Mouse (Mus musculus): ENCODE measurements around the gene Slx4ip.
A peak's percentile ranks its signal among the peaks of the same experiment; 100 is the strongest.
"Not testable (repeated sequence)": the region's sequence is repeated elsewhere in the genome, so short reads cannot be mapped to it uniquely, and the experiment has no call there.

Slx4ip gene

DNA sequence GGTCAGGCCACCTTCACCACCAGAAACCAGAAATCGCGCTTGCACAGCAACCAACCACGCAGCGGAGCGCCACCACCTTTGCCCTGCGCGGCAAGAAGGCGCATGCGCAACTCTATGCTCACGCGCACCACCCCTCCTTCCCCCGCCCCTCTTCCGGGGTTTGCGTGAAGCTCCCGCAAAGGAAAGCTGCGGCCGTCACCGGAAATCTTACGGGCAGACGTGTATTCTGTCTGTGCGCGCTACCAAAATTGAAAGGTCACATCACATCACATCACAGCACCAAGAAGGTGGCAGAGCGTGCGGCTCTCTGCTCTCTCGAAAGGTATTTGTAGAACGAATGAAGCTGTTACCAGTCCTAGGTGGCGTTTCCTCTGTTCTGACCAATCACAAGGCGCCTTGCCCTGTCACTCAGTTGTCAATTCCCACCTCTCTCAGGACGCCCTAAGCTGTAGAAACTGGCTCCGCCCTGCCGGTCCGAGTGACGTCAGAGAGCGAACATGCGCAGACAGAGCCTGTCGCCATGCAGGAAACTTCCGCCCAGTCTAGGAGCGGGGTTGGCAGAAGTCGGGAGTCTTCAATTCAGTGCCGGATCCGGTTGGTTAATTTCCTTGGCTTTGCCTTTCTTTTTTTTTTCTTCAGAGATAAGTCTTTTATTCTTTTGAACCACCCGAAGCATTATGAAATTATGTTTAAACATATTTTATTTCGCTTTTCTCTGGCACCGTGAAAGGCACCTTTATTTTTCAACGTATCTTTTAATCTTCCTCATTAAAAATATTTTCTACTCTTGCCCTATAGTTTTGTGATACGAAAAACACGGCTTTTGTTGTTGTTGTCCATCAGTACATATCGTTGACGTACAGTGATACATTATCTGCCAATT is at the start of gene Slx4ip, which contains the start of the genes AL731706.1 and Mkks:
Slx4ip (plus strand) TSS at position 151 of the 883 bp plus-strand sequence.
AL731706.1 (minus strand) TSS at position 322 of the 883 bp plus-strand sequence.
Mkks (minus strand) TSS at position 322 of the 883 bp plus-strand sequence.
- peak; percentile 100 for DNase-seq (ENCODE audit: low spot score)

DNA sequence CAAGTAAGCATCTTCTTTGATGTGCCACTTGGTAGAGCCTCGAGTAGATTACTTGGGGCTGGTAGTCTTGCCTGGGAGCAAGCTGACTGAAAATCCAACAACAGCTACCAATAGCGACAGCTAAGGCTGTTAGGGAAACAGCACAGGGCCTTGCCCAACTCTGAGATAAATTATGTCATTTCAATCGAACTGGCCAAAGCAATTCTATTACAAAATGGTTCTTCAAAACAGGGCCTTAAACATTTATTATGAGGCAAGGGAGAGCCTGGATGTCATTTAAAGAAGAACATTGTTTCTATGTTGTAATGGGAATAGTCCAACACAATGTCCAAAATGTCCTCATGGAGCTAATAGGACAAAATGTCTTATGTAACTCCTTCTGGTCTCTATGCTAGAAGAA is 40.7 kb upstream of the Slx4ip start:
- no peak for DNase-seq (ENCODE audit: low spot score)

DNA sequence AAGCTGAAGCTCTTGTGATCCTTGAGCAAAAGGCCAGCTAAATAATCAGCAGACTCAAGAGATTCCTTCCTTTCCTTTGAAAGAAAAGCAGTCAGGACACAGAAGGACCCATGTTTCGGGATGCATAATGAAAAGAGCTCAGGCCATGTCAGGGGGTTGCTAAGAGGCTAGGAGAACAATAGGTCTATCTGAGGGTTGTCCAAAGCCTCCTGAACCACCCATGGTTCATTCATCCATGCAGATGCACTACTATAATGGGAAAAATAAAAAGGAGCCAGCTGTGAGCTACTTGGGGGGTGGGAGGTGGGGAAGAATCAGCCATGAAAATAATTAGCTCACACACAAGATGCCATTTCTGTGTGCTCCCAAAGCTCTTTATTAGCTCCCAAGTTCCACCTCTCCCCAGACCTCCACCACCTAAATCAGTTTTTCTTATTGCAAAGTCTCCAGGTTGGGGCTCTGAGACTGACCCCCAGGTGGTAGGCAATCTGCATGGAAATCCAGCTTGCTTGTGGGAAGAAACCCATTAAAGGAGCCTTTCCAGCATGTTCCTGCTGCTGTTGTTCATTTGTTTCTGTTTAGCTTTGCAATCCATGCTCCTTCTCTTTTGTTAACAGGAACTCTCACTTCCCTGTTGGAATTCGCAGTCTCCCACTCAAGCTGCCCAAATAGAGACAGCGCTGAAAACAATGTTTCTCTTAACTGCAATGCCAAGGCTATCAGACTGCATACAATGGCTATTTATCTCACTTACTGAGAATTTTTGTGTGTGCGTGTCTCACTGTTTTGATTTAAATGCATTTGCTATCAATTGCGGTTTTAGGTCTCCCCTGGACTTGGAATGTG is 36.3 kb upstream of the Slx4ip start:
- DNase-seq (ENCODE audit: low spot score), result no peak

DNA sequence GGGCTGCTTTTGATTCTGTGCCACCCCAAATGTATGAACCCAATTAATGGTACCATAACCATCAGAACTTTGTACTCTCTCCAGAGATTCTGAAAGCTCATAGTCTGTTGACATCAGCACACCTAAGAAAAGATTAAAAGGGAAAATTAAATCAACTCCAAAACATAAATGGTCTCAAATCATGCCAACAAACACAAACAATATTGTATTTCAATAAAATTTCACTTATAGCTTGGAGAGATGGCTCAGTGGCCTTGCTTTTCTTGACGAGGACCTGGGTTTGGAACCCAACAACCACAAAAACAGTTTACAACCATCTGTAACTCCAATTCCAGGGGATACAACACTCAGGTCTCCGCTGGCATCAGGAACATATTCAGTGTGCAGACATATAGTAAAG is 5.4 kb upstream of the Slx4ip start, which contains the start of gene AL731706.2:
AL731706.2 (minus strand) TSS at position 101 of the 400 bp plus-strand sequence.
- DNase-seq (ENCODE audit: low spot score), result no peak

DNA sequence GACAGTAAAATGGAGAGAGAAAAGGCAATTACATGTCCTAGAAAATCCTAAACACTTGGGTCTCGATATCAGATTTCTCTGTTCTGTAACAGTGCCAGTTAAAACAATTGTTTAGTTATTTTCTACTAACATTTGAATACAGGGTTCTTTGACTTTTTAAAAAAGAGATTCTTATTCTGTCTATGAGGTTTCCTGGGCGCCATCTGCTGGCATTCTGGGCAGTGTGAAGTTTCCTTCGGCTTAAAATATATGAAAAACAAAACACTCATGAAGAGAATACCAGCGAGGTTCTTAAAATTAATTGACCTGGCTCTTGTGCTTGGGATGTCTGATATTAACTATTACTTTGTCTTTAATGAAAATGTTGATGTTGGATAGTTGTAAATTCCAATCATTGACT is 4.2 kb upstream of the Slx4ip start:
- DNase-seq (ENCODE audit: low spot score), result peak; percentile 58

DNA sequence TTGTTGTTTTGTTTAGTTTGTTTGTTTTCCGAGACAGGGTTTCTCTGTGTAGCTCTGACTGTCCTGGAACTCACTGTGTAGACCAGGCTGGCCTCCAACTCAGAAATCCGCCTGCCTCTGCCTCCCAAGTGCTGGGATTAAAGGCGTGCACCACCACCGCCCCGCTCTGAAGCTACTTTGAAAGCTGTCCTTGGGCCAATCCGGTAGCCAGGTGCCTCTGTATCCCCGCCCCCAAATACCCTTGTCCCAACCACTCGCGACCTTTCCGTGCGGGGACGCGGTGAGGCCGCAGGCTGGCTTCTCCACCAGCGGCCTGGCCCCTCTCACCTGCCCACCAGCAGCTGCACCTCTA is 326 bp upstream of the Slx4ip start:
- not testable (repeated sequence) for DNase-seq (ENCODE audit: low spot score)

DNA sequence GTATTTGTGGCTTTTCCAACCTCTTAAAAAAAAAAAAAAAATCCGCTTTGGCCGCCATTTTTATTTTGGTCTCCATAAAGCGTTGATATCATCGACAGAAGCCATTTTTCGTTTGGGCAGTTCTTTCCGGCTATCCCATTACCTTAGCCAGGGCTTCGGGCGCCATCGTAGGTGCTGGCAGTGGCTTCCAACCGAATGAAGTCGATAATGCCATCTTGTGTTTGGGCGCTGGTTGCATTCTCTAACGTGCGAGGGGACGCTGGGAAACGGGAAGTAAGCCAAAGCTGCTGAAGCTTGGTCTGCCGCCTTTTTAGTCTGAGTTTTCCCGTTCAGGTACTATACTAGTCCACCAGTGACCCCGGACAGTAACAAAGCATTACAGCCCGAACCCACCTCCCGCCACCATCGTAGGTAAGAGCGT is 943 bp downstream of the Slx4ip start:
- DNase-seq (ENCODE audit: low spot score), result peak; percentile 99

DNA sequence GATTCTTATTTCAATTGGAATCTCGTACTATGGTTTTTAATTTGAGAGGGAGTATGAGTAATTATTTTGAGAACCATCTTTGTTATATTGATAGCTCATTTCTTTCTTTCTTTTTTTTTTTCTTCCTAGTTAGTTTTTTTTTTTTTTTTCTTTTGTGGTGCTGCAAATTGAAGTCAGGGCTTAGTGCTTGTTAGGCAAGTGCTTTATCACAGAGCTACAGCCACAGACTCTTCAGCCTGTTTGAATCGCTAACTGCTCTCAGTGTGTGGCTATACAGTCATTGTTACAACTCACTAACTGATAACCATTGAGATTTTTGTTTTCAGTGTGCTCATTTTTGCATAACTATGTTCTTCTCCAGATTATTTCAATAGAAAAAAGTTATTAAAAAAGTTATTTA is 3.5 kb downstream of the Slx4ip start:
- no peak for DNase-seq (ENCODE audit: low spot score)

DNA sequence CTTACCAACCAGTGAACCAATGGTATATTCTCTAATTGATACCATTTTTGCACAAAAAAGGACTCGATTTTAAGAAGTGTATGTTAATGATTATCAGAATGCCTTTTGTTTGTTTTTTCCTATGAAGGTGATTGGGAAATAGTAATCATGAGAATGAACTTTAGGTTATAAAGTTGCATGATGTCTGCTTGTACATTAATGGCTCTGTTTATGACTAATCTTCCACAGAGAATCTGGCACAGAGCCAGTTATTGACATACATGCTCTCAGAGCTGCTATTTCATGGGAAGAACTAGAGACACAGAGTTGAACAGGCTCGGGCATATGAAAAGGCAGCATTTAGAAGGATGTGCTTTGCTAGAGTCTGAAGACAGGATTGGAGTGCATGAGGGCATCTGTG is 5.1 kb downstream of the Slx4ip start:
- no peak for DNase-seq (ENCODE audit: low spot score)

DNA sequence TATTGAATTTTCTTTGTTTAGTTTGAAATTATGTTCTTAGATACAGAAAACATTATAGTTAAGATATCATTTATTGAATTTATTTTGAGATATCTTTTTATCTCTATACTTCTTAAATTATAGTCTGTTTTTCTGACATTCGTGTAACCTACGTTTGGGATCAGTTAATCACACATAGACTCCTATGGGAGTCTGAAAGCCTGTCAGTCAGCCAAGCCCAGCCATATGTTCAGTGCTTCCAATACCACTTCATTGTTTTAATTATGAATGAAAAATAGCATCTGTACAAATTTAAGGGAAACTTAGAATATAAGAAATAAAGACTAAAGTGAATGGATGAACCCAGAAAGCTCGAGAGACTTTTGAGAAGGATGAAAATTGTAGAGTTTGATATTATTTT is 17.6 kb downstream of the Slx4ip start:
- no peak for DNase-seq (ENCODE audit: low spot score)

DNA sequence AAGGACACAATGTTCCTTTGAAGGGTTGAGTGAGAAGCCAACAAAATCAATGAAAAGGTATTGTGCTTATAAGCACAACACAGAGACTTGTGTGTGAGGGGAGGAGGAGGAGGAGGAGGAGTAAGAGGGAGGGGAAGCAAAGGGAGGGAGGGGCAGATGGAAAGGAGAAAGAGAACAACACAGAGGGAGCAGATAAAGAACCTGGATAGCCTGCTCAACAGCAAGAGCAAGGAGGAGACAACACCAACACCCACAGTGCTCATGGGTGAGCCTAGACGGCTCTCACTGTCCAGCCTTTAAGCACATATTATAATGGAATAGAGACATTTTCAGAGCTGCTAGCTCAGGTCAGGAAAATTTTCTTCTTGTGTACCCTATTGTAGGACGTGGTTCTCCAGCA is 18.3 kb downstream of the Slx4ip start:
- DNase-seq (ENCODE audit: low spot score), result no peak

DNA sequence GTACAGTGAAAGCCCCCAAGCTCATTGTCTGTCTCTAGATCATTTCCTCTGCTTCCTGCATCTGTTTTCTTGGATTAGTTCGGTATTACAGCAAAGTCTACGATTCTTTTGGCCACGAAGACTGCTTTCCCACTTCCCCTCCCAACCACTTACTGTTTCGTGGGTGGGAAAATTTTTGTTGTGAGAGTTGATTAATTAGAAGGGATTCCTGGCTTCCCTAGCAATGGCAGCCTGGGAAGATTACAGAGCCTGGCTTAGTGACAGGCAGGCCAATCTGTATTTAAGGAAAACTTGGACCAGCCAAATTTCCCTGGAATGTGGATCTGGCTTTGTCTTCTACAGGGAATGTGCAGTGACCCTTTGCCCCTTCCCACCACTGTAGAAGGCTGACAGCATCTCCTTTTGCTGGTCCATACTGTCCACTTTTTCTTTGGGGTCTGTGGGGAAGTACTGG is 21.0 kb downstream of the Slx4ip start:
- DNase-seq (ENCODE audit: low spot score), result no peak

DNA sequence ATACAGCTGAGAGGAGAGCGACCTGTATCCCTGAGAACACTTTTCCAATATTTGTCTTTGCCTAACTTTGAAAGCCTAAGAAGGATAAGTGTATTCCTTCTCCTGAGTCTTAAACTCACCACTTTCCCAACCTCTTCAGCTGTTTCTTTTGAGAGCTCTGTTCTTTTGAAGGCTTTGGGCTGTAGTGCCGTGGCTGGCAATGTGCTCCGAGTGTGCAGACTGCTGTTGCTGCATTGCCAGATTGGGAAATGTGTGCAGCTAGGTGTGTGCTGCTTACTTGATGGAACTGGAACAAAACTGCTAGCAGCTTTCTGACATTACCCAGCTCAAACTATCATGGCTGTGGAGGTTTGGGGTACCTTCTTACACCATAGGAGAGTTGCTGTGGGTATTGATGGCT is 22.0 kb downstream of the Slx4ip start:
- no peak for DNase-seq (ENCODE audit: low spot score)

DNA sequence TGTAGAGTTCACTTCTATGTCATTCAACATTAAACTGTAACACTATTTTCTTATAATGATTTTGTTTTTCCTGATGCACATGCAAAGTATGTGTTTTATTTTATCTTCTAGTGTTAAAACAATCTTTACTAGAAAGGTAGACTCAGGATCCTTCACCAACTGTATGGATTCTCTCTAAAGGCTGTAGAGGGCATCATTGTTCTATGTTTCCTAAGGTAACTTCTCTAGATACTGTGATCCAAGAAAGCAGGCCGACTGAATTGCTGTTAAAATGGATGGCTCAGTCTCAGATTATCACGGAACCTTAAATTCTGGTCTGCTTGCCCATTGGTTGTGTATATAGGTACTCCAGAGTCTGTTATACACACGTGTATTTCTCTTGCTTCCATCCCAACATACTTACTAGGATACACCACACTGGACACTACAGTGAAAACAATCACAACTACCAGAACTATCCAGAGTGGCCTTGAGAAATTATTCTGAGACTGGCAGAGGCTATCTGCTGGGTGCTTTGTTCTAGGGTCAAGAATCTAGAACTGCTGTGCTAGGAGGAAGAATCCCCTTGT is 23.4 kb downstream of the Slx4ip start:
- DNase-seq (ENCODE audit: low spot score), result no peak

DNA sequence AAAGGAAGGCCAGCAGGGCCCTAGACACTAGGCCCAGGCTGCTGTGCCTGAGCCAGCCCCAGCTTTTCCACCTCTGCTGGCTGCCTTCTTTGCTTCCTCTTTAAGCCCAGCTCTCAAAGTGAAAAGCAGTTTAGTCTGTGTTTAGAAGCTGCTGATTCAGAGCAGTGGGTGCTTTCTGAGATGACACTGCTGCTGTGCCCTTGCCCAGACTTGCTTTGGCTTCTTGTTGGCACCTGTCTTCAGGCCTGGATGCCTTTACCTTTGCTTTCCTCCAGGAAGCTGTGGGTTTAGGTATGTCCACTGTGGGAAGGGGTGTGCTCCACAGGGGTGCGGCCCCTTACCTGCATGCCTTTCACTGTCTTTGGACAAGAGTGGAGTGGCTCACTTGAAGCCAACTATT is 28.4 kb downstream of the Slx4ip start:
- DNase-seq (ENCODE audit: low spot score), result no peak

DNA sequence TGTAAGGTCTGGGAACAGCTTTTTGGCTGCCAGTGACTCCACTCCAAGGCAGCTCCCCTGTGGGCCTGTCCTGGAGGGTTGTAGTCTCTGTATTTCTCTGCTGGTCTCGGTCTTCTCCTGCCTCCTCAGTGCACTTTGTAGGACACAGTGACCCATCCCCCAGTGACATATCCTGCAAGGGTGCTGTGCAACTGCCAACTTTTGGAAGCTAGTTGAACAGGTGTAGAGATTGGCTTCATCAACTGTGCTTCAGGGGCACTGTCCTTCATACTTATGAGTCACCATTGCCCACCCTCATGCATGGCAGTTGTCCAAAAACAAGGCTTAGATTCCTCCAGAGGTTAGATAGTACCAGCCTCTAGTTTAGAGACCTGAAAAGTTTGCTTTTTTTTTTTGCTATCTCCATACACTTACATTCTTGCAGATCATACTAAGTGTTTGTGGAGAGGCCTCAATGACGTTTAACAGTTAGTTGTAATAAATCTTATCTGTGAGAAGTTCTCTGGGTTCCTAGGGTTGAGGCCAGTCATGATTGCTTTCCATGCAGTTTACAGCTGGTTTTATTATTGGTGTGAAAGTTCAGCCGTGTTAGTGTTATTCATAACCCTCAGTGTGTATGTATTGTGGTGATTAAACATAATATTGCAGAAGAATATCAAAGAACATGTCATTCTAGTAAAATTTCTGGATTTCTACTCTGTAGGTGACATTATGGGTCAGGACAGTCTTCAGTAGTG is 29.4 kb downstream of the Slx4ip start:
- no peak for DNase-seq (ENCODE audit: low spot score)

DNA sequence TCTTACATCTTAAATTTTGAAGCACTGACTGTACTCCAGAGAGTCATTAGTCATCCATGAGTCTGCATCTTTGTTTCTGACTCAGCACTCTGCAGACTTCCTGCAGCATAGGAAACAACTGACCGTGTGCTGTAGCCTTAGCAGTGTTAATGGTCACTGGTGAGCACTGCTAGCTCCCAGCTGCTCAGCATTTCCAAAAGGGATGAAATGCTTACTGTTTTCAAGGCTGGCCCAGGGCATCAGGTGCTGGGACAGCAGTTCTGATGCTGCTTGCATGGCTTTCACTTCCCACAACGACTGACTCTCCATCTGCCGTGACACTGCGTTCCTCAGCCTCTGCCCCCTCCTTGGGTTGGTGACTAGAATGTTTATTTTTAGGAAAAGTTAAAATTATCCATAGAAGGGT is 30.0 kb downstream of the Slx4ip start:
- DNase-seq (ENCODE audit: low spot score), result no peak

DNA sequence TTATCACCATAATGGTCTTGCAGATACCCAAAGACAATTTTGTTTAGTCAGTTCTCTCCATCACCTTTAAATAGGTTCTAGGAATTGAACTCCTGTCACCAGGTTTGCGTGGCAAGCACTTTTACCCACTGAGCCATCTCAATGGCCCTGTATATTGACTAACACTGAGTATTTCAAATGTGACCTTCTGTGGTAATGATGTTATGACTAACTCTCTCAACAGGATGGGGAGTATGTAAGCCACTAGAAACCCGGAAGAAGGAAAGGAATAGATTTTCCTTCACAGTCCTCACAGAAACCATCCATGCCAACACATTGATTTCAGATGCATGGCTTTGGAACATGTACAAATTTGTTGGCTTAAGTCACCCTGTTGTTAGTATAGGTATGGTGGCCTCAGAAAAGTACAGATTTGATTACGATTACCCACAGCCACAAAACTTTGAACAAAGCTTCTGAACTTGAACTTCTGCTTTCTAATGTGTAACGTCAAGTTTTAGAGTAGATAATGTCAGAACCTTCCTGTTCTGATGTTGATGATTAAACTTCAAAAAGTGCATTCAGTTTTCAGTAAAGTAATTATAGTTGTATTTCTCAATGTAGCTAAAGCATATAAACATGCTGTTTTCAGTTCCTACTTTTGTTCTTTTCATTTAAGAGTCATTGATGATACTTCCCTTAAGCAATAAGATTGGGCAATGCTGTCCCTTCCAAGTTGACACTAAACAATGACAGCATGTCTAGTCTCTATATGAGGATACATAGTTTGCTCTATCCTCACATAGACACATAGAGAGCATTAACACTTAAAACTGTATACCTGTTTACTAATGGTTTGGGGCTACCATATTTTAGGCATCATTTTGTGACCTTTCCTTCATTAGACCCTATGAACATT is 45.6 kb downstream of the Slx4ip start:
- DNase-seq (ENCODE audit: low spot score), result no peak

DNA sequence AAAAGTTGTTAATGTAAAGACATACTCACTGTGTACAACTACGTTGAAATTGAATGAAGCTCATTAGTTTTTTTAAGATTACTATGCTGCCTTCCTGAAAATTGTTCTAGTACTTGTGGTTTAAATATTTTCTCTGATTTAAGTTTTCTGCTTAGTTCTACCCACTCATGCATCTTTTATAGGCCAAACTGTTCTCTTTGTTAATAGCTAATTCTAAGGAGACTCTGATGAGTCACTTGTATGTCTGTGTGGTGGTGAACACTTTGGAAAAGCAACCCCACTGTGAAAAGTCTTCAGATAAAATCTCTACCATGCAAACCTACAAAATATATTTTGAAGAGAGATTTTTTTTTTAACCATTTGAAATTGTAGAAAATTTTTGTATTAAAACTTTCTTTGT is 47.2 kb downstream of the Slx4ip start:
- no peak for DNase-seq (ENCODE audit: low spot score)

DNA sequence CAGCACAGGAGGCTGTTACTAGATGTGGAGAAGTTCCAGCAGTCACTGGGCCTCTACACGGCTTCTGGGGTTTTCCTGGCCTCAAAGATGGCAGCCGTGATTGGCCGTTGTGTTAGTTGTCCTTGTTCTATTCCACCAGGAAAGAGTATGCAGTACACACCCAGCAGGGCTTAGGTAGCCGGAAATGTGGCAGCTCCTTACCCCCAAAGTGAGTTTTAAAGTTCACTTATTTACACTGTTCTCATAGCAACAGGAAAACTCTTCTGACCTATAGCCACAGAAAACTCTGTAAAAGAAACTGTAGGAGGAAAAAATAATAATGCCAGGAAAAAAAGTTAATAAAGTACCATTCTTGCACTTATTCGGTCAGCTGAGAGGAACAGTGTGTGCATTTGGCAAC is 55.3 kb downstream of the Slx4ip start:
- DNase-seq (ENCODE audit: low spot score), result no peak

DNA sequence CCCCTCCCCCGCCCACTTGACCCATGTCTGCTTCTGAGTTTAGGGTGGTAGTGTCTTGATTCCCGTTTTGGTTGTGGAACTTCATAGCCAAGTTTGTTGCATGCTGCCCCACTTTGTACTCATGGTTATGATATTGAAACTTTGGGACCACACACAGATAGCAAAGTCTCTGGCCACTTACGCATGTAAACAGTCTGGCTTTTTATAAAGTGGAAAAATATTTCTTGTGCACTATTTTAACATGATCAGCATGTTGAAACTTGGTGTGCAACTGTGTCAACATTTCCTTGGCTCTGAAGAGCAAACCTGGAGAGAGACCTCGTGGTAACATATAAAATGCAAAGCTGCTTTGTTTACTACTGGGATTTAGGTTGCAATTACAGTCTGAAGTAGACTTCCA is 56.5 kb downstream of the Slx4ip start:
- DNase-seq (ENCODE audit: low spot score), result no peak
